Mouse (Mus musculus) heart, adult 11 months (tissue): Measurements from ENCODE around the gene Dicer1.

ENCODE experiments used
- DNase-seq: peaks from one replicate; pipeline ENCODE4 v3.0.0; 2022

Dicer1 gene

DNA sequence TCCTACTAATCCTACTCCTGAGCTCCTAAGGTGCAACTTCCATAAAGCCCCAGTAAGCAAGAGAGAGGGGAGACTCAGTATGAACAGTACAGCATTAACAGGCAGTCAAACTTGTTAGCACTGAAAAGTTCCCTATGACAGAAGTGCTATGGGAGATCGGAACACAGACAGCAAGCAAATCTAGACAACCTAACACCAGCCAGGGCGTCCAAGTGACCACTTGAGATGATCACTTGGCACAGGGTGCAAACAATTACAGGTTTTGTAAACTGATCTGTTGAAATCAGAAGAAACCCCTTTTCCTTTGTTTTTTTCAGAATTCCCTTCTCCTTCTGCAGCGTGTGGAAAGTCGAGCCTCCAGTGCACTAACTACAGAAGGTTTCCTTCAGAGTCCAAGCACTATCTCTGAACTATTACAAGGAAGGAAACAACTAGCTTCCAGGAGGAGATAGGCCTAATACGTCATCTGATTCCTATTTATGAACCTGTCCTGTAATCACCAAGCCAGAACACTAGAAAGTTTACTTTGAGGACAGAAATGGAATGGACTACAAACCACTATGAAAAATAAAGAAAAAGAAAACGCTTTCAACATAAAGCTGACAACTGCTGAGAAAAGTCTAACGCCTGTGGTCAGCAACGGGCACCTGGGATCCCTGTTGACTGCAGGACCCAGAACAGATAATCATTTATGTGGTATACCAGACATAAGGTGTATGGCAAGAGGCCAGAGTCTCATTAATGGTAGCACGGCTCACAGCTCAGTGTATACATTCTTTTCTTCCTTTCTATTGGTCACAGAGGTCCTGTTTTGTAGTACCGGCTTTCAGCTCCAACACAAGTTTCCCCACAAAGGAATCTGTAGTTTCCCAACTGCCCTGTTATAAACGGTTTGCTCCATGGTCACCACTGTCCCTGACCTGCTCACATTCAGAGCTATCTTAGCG is 10.6 kb downstream of the Dicer1 start:
- peak; percentile 70 for DNase-seq

DNA sequence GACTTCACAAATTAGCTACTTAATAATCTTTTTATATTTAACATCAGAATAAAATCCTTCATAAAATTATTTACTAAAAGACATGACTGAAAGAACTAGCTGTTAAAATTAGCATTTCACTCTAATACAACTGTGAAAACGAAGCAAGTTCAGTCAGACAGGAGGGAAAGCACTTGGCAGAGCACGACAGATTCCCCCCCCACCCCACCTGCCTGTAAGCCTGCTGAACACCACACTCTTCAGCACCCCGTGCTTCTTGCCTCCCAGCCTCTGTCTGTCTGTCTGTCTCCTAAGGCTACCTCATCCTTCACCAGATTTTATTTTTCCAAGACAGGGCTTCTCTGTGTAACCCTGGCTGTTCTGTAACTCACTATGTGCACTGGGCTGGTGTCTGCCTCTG is 12.8 kb downstream of the Dicer1 start:
- no peak for DNase-seq

DNA sequence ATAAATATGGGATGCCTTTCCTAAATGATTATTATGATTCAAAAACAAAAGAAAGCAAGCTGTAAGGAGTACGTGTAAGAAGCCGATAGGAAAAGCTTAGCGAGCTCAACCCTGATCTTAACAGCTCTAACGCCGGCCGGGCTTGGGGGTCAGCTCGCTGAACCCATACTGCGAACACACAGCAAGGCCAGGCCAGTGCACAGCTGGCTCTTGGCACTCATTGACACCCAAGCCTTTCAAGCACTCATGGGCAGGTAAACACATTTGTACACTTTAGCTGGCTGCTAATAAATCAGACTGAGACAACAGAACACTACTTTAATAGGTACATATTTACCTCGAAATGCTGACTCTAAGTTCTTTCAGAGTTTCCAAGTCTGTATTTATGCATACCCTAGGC is 13.3 kb downstream of the Dicer1 start:
- DNase-seq, result peak; percentile 34

DNA sequence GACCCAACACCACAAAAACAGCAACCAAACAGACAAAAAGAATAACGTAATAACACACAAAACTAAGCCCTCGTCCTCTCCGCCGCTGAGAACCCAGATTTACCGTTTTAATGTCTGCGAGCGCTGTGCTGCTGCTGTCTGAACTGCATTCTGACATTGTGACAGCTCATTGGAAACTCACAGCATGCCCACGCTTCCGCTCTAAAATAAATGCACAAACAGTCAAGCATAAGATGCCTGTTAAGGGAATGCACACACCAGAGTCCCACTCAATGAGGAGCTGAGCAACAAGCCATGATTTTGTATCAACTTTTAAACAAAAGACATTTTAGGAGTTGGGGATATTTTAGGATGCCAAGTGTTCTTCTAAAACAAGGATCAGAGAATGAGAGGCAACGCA is 14.1 kb downstream of the Dicer1 start:
- peak; percentile 43 for DNase-seq

DNA sequence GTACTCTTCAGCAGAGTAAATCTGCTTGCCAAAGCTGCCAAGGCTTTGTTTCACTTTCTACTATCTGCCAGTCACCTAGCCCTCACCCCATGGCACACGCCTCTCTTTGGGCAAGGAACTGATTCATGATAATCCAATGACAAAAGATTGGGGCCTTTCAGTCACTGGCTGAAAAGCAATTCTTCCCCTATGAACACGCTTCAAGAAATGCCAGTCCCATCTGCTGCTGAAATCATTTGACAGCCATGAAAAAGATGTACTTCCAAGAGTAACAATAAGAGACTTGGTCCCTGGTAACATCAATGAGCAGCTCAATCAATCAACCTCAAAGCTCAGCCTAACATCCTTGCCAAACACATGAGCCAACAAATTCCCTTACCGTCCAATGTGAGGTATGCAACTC is 15.8 kb downstream of the Dicer1 start:
- peak; percentile 37 for DNase-seq

DNA sequence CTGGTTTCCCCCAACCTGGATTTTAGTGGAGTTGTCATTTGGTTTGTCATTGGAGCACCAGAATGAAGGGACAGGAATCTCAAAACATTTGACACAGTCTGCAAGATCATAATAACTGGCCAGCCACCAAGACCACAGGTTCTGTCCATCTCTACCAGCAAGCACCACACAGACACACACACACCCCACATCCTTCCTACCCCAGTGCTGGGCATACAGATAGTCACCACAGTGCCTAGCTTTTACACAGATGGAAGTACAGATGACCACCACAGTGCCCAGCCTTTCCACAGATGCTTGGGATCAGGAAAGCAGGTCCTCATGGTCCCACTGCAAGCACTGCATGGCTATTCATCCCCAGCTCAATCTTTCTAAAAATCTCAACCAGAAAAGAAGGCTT is 18.6 kb downstream of the Dicer1 start:
- peak; percentile 66 for DNase-seq

DNA sequence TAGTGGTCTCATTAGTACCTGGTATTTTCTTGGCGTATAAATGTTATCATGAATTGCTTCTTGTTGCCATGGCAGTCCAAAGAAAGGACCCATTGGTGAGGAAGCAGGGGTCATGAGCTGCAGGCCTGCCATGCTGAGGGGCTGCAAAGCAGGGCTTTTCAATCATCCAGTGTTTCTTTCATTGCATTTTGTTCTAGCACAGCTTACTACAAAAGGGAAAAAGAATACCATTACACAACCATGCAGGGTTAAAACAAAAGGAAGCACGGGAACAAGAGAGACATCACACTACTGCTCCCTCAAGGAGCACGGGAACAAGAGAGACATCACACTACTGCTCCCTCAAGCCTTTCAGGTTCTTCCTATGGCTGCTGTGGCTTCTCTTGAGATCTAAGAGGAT is 20.0 kb downstream of the Dicer1 start:
- DNase-seq, result no peak

DNA sequence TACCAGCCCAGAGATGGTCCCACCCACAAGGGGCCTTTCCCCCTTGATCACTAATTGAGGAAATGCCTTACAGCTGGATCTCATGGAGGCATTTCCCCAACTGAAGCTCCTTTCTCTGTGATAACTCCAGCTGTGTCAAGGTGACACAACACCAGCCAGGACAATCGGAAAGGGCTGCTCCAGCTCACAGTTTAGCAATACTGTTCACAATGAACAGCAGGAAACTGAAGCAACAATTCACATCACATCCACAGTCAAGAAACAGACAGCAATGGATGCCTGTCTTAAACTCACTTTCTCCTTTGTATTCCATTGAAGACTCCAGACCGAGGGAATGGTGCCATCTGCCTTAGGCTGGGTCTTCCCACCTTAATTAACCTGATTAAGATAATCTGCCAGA is 25.3 kb downstream of the Dicer1 start:
- DNase-seq, result peak; percentile 49

DNA sequence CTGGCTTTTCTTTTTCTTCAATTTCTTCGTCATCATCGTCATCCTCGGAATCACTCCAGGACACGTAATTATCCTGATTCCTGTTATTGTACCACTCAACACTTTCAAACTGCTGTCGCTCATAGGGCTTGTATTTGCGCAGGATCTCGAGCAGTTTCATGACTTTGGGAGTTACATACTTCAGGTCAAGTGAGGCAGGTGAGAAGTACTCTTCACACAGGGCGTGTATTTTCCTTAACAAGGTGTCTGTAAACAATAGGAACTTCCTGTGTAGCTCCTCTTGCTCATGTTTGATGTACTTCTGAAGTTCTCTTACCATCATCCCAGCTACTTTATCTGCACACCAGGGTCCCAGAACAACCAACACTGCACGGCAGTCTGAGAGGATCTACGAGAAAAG is 29.7 kb downstream of the Dicer1 start:
- peak; percentile 71 for DNase-seq

DNA sequence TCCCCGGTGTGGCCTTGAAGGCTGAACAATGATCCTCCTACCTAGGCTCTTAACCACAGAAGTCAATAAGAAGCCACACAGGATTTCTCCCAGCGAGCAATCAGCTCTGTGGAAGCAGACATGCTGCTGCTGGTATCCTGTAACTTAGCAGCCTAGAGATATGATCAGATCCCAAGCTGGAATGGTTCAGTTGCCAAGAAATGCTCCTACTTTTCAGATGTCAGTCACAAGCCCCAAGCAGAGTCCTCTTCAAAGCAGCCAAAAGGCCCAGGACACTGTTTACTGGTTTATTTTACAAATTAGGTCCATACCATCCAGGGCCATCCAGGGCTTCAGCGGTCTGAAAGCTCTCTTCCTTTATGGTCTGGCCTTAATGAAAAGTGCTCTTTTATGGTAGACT is 30.7 kb downstream of the Dicer1 start:
- peak; percentile 56 for DNase-seq

DNA sequence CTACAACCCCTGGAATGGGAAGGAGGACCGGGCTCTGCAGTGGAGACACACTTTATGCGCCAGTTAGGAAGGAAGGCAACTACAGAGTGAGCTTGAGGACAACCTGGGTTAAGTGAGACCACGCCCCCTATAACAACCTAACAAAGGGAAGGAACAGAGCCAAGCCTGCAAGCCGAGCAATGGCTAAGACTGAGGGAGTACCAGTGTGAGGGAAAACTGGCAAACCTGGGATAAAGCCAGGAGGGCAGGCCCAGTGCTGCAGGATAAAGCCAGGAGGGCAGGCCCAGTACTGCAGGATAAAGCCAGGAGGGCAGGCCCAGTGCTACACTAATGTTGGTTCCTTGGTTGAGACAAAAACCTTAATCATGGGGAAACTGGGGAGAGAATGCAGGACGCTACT is 32.8 kb downstream of the Dicer1 start:
- DNase-seq, result peak; percentile 88

DNA sequence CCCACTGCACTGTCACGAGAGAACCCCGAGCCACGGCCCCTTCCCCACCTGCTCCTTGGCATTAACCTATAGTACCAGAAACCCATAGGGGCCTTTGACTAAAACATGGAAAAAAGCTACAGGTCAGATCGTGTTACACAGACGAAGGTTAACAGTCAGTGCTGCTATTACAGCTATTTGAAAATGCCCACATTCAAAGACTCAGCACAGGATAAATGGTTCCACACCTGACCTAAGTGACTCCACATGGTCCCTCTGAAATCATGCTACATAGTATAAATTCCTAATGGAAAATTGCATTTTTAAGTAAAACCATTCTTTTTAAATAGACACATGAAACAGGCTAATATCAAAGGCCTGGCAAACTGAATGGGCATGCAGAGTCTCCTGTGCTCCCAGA is 35.3 kb downstream of the Dicer1 start:
- DNase-seq, result peak; percentile 67

DNA sequence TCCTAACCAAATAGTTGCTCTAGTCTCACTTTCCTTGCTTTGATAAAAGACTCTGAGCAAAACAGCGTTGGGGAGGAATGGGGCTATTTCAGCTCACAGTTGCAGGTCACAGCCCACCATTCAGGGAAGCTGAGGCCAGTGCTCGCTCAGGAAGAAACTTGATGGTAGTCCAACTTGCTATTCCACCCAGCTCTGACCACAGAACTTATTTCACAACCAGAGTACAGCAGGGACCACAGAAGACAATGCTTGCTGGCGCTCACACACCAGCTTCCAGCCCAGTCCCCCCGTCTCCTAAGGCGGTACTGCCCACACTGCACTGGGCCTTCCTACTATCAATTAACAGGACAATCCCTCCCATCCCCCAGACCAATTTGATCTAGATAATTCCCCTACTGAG is 36.3 kb downstream of the Dicer1 start:
- DNase-seq, result peak; percentile 64

DNA sequence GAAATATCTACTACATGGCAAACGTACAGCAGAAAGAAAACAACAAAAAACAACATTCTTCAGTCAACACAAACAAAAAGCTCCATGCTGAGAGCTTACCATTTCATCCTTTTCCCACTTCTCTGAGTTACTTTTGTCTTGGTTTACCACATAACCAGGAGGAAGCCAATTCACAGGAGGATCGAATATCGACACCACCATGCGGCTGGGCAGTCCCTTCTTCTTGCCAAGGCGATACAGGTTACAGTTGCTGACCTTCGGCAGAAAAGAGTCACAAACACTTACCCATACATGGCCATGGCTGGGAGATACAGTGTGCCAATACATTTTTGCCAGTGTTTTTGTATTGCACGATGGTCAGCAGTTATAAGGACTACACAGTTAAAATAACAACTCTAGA is 51.5 kb downstream of the Dicer1 start:
- DNase-seq, result no peak

DNA sequence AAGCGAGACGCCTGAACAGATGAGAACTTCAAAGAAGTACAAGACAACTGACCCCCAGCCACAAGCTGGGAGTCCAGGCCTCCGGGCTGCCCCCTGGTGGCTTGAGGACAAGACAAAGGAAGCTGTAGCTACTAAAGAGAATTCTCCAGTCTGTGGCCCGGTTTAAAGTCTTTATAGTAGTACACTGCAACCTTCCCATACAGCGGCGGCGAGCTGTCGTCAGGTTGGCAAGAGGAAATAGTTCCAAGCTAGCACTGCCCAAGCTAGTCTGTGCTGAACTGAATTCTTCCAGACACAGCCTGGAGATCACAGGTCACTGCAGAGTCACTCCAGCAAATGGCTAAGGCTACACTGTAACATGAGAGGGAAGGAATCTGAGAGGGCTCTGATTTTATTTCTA is 52.0 kb downstream of the Dicer1 start:
- no peak for DNase-seq

DNA sequence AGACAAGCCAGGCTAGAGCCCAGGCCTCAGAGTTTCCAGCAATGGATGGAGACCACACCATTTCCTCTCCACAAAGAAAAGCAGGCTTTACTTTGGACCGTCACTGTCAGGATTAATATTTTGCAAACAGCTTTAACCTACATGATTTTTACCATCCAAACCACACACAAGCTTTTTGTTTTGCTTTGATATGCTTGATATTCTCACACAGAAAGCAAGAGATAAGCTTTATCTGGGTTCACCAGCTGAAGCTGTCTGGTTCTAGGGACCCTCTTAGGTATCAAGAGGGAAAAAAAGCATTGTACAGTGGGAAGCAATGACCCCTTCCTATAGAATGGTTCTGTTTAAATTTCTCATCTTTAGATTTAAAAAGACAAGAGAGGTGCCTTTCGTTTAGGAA is 56.2 kb downstream of the Dicer1 start:
- no peak for DNase-seq

DNA sequence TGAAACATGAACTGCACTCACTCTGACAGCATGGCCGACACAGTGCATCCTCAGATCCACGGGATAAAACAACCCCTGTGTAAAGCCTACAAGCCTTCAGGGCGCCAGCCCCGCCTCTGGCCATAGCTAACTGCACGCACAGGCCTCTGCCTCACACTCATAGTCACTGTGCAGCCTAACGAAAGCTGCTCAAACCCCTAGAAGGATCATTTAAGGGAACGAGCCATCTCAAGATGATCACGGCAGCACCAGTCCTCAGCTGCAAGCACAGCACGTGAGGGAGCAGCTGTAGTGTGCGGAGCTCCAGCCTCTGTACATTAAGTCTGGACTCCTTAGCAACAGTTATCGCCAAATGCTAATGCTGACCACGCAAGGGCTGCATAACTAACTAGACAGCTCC is 58.9 kb downstream of the Dicer1 start:
- no peak for DNase-seq

DNA sequence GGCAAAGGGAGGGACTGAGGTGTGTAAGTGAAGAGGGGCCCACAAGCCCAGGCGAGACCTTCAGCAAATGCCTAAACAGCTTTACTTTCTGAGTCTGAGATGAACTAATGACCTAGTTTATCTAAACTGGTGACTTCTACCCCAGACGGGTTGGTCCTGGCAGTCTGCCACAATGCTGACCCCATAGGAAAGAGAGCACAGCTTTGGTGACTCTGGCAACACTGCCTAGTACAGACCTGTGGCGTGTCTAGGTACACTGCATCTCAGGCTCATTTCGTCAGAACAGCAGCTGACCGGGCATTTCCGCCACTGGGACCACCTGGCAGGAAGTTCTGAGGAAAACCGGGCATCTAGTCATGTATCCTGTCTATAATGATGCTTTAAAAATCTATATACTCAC is 61.3 kb downstream of the Dicer1 start:
- DNase-seq, result no peak

DNA sequence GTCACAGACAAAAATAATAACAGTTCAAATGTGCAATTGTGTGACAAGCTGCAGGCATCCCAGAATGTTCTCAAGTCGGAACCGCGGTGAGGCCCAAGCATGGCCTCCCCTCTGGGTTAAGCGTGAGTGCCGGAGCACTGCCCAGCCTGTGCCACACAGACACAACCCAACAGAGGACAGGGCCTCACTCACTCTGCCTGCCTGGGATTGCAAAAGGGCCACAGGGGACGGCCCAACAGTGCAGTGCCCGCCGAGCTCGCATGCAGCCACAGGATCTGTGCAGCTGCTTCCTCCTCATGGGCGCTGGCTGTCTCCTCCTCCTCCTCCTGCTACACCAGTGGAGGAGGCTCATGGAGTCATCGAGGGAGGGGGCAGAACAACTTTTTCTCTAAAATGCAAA is 62.9 kb downstream of the Dicer1 start:
- DNase-seq, result no peak

DNA sequence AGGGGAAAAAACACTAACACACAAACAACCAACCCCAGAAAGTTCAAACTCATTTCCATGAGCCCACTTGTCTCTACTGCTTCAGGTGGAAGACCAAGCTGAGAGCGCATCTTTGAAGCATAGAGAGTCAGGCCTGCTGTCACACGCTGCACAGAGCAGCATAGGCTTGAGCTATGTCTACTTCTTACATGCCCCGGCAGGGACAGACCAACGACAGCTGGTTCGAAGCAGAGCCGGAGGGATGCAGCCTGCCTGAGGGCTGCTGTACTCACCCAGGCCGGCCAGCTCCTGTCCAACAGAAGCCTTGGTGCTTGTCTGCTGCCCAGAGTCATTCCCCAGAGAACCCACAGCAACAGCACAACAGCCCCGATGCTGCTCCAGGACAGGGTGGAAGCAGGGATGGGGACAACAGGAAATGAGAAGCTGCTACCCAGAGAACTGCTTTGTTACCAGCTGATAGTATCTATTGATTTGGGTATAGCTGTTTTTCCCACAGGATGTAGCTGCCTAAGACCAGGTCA is 67.3 kb downstream of the Dicer1 start:
- peak; percentile 94 for DNase-seq

DNA sequence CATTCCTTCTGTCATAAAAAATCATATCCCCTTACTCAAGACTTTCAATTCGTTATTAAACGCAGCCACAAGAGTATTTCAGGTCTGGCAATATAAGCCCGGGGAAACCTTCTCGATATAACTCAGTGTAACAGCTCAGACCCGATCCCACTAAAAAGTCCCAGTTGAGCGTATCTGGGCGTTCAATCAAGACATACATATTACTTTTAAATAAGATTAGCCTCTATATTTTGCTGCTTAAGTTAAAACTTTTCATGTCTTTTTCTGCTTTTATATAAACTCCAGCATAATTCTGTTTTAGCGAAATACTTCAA is 72.0 kb downstream of the Dicer1 start:
- DNase-seq, result no peak

DNA sequence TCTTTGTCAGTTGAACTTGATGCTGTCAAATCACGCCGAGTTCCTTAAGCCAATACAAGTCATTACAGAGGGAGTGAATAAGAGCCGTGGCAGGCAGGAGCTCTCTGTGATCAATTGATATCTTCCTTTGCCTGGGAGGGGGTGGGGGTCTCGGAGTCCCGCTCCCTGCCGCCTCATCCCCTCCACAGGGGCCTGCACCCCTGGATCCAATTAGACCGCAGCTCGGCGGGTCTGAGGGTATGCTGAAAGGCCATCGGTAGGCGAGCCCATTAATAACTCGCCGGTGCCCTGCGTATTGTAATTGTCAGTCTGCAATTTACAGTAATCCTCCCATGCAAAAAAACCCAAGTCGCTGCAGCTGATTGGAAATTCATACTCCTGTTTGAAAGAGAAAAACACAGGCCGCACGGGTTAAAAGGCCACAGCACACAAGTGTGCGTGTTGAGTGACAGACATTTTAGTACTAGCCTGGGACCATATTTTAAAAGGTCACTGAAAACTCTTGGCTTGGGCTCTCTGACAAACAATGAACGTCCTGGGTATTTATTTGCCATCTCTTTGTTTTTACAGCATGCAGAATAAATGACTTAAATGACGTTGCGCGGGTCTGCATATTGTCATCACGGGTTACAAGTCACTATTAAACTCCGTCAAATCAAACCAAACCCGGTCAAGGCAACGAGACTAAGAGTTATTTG is 72.5 kb downstream of the Dicer1 start:
- DNase-seq, result no peak

DNA sequence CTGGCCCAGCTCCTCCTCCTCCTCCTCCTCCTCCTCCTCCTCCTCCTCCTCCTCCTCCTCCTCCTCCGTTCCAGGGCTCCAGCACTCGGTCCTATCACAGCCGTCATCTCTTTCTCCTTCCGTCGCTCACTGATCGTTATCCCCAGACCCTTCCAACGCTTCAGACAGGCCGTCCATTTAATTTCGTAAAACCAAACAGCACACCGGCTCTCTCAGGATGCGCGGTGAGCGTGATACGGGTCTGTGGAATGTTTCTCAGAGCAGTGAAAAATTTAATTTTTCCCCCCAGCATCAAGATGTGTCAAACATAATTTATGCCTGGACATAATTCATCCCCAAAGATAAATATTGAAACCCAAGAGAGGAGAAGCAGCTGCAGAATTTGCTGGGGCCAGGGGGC is 73.3 kb downstream of the Dicer1 start:
- no peak for DNase-seq

DNA sequence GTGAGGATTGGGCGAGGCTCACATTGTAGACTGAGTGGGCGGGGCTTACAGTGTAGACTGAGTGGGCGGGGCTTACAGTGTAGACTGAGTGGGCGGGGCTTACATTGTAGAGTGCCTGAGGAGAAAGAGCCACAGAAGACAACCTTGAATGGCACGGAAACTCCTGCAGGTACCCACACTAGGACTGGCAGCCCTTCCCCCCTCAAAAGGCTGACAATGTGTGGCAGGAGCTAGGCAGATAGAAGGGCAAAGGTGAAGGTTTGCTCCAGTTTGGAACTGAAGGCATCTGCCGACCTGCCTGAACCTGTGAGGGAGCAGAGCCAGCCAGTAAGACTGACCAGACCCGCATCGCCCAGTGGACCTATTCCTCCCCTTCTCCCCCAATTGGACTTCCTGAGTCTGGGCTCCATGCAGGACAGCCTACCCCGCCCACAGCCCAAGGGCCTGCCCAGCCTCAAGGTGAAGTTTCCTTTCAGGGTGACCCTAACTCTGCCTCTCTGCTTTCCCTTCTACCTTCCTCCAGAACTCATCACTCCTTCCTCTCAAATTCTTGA is 74.3 kb downstream of the Dicer1 start:
- DNase-seq, result no peak
